Mouse (Mus musculus) monocyte, adult 2 months (primary cell): ENCODE measurements around the gene Fpgs.

Experiments
- DNase-seq, 2 experiments: peaks; one replicate each; pipeline ENCODE4 v3.0.0; 2022; ENCODE audit warnings: low spot score in 2 of 2, low read depth in 1 of 2

Fpgs gene

DNA sequence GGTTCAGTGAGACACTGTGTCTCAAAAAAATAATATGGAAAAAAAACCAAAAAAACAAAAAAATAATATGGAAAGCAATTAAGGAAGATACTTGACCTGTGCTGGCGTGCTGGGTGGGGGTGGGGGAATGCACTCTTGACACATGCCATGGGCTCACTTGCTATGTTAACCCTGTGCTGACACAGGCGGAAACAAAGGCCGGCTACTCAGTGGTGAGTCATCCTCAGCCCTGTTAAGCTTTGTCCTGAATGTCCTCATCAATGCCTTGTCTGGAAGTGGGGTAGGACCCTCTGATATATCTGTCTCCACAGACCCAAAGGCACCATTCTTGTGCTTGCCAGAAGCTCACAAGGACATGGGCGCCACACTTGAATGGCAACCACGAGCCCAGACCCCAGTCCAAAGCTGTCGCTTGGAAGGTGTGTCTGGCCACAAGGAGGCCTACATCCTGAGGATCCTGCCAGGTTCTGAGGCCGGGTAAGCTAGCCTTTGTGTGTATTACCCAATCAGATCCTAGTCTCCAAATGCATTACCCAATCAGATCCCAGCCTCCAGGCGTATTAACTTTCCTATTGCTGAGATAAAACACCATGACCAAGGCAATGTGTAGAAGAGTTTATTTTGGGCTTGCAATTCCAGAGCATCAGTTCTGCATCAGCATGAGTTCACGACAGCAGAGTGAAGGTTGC is 31.9 kb downstream of the Fpgs start:
- no peak for DNase-seq

DNA sequence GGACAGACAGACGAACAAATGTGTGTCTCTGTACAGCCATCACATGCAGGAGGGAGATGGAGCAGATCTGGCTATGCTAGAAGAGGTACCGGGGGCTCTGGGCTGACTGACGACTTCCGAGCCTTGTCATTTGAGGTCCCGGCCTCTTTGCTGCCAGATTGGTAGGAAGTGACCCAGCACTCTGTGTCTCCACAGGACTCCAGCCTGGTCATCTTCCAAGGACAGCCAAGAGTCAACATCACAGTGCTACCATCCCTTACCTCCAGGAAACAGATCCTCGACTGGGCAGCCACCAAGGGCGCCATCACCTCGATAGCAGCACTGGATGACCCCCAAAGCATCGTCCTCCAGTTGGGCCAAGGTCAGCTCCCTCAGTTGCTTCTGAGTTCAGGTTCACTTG is 32.8 kb downstream of the Fpgs start:
- DNase-seq: no peak

DNA sequence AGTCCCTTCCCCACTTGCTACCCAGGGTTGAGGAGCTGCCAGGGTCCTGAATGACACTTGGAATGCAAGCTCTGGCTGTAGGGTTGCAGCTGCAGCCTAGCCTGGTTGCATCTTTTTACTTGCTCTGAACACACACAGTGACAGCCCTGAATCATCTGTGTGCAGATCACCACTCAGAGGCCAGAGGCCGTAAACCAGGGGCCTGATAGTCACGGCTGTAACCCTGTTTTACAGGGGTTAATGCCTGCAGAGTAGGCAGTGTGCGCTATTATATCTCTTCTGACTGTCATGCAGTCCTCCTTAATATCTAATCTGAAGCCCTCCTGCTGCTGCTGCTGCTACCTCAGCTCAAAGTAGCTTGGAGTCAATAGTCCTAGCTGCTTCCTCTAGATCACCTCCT is 34.1 kb downstream of the Fpgs start:
- DNase-seq: no peak

DNA sequence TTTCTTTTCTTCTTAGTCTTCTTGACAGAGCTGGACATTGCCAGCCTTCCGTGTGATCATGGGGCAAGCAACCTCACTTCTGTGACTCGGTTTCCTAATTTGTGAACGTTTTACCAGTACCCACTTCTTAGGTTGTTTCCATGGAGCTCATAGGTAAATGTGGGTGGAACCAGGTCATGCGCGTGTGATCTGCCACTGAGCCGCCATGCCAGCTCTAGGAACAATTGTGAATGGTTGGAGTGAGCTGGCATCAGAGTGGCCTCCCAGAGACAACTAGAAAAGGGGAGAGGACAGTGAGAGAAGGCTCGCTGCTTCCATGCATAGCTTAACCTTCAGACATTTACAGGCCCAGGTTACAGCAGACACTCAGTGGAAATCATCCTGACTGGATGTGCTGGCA is 35.8 kb downstream of the Fpgs start:
- DNase-seq: no peak

DNA sequence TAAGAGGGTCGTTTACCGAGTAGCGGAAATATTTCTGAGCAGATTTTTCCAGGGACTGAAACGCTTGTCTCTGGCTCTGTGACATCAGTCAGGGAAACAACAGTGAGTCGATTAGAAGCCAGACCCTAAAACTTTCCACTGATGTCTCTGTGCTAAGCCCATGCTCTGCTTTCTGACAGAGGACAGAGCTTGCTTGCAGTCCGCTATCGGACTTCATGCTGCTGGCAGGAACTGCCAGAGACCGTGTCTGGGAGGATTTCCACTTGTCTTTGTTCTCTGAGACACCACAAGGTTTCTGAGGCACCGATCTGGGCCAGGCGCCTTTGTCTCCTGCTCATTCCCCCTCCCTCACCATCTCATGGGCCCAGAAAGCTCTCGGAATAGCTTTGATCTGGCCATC is 36.2 kb downstream of the Fpgs start:
- DNase-seq: no peak

DNA sequence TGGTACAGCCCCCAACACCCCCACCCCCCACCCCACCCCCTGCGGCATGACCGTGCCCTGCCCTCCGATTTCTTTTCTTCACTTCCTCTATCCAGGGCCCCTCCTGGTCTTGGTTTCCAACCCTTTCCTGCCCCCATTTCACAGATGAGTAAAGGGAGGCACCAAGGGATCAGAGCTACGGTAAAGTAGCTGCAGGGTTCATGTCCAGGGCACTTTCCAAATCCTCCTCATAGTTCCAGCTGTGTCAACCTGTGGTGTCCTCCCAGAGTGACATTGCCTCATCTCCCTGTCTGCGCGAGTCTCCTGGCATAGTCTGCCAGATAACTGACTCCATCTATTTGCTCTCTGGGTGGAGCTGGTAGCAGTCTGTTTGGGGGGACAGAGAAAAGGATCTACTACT is 38.1 kb downstream of the Fpgs start:
- DNase-seq: no peak

DNA sequence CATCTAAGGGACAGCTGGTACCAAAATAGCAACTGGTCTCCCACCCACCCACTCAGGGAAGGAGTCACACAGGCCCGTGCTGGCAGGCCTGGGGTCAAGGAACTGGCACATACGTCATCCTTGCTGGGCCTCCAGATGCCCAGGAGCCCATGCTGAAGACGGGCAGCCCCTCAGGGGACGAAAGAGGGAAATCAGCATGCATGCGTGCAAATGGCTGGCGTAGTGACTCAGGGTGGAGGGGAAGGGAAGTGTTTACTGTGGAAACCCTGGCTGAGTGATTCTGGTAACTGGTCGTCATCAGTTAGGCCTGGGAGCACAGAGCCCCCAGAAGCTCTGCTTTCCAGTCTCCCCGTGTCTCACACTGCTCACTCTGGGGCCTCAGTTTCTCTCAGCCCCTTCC is 38.6 kb downstream of the Fpgs start:
- DNase-seq: no peak

DNA sequence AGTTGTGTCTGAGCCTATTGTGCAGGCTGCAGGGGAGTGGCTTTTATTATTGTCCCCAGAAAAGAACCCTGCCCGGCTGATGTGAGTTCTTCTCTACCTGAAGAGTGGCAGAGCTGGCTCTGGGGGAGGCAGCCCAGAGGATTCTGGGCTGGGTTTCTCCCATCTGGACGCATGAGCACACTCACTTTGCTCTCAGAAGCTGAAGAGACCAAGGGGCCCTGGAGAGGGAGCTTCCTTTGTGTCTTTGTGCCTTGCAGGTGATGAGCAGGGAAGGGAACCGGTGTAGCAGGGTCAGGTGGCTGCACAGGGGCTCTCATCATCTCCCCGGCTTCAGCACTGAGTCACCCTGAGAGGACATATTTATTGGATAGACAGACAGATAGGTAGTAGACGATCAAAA is 41.7 kb downstream of the Fpgs start:
- DNase-seq: no peak

DNA sequence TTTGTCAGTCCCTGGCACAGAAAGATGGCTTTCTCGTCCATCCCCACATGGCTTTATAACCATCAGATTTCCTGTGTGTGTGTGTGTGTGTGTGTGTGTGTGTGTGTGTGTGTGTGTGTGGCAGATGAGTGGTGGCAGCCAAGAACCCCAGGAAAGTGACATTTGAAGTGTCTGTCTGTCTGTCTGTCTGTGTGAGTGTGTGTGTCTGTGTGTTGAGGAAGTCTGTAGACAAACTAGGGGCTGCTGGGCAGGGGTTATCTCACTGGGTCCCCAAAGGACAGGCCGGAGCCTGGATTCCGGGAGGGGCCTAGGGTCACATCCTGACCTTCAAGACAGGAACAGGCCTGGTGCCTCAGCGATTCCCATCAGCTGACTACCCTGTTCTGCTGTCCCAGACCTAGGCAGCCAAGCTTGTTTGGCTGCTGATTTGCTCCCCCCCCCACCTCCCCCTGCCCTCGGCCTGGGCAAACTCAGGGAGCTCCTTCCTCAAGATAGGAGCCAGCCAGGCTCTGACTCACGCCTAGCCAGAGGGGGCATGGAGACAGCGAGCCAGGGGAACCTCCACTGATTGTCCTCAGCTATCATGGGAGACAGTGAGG is 42.3 kb downstream of the Fpgs start:
- no peak for DNase-seq

DNA sequence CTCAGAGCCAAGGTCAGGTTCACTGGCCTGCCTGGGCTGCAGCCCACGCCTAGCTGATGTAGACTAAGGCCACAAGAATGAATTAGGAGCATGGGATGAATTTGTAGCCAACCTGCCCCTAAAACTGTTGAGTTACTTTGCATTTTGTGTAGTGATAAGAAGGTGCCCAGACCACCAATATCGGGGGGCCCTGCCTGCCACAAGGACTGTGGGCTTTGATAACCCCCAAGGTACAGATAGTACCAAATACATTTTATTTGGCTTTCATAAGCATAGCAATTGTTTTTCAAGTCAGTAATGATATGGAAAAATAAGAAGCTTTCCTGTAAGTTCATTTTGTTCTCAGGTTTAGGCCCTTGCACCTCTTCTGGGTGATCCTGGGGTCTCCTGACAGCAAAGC is 45.1 kb downstream of the Fpgs start:
- no peak for DNase-seq

DNA sequence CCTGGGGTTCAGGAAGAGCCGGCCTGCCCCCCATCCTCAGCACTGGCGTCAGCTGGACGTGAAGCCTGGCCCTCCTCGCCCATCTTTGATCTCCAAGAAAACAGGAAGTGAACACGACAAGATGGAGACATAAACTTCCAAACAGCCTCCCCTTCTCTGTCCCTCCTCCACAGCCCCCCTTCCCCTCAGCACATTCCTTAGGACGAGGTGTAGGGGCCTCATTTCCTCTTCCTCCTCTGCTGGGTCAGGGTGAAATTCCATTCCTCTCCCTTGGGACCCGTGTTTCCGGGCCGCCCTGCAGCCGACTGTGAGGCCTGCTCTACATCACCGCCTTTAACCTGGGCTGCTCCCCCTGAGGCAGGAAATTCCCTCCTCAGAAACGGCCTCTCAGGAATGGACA is 48.1 kb downstream of the Fpgs start:
- no peak for DNase-seq

DNA sequence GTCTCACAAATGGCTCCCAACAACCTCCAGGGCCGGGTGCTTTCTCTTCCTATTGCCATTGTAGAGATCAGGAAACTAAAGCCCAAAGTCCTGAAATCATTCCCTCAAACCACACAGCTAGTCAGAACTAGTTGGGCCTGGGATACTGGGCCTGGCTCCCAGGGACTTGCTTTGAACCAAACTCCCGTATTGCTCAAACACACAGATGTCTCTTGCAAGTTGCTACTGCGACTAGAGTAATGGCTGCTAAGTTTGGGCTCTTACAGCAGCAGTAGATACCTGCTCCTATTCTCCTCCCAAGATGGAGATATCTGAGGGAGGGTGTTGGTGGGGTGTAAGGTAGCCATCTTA is 48.6 kb downstream of the Fpgs start:
- no peak for DNase-seq

DNA sequence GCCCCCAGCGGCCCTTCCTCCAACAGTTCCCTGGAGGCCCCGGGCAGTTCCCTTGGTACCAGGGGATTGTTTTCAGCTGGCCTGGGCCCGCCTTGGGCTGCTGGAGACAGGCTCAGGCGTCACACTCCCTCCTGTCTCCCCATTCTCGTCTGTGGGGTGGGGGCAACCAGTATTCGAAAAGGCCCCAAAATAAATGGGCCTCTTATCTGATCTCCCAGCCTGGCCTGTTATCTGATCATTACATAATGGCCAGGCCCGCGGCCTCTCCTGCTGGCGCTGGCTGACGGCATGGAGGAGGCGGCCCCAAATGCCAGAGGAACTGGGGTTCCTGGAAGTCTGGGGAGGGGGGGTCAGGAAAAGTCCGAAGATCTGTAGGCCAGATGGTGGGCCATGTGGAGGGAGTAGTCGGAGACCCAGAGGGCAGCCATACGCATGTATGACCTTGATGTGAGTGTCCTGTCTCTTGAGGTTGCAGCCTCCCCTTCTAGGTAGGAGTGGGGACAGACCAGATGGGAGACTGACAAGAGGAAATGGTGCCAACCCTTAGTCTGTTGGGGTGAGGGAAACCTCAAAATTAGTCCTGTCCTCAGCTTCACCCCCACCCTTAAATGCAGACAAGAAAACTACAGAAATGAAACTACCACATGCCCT is 49.1 kb downstream of the Fpgs start:
- DNase-seq: no peak

DNA sequence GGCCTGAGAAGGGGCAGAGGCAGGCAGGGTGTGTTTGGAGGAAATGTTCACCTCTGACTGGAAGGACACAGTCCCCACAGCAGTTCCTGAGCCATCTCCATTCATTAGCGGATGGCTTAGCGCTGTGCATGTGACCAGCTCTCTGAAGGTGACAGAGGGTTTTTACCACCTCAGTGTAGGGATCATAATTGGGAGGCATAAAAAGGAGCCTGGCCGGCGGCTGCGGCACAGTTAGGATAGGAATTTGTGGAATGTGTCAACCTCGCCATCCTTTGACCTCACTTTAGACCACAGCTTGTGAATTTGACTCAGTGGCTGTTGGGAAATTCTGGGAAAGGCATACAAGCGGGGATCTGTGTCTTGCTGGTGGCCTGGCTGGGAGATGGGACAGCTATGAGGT is 50.2 kb downstream of the Fpgs start:
- DNase-seq: no peak

DNA sequence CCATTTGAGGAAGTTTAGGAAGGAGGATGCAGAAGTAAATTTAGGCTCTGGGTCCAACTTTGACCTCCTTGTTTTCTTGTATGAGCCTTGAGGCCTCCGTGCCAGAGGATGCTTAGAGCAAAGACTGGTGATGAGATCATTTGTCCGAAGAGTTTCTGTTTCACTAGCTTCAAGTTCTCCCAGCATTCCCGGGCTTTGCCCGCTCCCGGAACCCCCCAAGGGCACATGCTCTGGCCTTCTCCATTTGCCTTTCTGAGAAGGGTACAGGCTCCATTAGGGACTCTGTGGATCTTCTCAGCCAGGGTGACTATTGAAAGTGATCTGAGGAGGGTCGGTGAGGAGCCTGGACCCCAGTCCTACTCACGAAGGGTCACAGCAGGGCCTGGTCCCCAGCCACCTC is 56.6 kb downstream of the Fpgs start:
- DNase-seq: no peak

DNA sequence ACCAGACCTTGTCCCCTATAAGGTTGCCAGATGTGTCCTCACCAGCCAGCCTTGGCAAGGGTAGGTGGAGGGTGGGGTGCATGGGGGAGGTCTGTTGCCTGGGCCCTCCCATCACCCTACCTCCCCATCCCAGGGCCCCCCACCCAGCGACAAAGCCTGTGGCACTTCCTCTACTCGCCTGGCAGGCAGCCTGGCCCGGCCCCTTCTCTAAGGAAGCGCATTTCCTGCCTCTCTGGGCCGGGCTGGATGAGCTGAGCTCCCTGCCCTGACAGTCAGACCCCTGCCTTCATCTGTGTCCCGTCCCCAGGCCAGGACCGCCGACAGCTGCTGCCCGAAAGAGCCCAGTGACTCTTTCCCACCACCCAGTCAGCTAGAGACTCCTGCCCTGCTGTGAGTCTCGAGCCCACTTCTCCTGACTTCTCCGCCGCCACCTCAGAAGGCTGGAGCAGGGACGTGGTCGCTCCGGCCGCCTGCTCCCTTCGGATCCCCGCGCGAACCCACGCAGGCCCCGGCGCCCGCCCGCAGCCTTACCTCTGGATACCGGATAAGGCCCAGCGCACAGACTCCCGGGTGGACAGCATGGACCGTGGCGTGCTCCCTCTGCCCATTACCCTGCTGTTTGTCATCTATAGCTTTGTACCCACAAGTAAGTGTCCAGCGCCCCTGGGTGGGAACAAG is 57.4 kb downstream of the Fpgs start, which contains the start of gene Eng:
Gene Eng (plus strand): TSS at position 217 of the 678 bp plus-strand sequence.
- DNase-seq: no peak

DNA sequence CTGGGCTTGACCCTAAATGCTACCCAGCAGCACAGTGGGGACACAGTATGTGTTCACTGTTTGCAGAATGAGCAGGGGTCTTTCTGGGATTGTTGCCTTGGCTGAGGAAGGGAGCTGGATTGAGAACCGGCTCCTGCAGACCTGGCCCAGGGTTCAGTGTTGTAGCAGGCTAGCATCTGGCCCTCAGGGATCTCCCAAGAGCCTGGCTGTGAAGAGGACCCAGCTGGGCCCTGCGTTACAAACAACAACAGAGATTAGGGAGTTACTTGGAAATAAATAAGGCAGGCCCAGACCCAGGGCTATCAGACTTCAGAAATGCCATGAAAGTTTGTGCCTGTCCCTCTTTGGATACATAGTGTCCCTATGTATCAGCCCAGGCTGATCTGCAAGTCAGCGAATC is 58.3 kb downstream of the Fpgs start:
- no peak for DNase-seq

DNA sequence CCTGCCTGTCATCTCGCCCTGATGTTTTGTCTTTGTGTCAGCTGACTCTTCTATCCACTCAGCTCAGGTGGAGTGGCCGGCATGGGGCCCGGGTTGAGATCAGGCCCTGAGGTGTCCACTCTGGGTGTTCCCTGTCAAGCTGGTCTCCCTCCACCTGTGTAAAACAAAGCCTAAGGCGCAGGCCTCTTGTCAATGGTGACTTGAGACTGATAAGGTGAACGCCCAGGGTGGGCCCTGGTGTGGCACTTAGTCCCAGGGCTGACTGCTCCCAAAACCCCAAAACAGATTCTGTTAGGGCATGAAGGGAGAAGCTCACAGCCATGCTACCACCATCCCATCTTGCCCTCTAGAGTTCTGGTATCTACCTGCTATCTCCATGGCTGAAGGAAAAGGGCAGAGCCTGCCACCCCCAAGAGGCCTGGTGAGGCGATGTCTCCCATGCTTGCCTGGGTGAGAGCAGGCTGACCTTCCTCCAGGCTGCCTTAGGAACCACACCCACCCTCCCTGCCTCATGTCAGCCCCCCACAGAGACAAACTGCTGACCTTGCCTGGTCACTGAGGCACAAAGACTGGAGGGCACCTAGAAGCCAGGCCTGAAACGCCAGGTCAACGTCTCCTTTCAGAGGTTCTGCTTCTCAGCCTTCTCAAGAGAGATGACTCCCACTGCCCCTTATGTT is 59.0 kb downstream of the Fpgs start:
- no peak for DNase-seq

DNA sequence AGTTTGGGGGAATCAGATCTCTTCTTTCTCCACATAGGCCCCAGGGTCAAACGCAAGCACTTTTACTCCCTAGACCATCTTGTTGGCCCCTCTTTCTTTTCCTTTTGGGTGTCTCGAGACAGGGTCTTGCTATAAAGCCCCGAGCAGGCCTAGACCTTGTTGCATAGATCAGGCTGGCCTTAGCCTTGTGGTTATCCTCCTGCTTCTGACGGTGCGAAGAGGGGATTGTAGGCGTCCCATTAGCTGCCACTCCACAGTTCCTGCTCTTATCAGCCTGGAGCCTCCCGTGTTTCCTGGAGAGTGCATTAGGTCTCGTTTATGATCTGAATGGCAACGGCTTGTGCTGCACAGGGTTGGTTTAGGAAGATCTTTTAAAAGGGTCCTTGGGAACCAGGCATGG is 59.9 kb downstream of the Fpgs start:
- no peak for DNase-seq

DNA sequence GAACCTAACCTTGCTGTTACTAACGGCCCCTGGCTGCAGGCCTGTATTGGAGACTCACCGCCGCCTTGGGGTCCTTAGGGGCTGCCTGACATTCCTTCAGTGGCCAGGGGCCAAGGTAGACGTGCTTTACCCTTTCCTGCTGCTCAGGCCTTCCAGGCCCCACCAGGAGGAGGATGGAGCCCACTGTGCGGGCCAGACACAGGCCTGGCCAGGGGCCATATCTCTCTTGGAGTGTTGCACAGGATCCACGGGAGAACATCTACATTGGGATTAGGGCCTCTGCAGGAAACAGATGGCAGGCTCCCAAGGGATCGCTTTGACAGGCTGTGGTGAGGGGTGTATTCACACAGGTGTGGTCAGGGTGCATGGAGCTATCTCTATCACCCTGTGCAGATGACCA is 61.1 kb downstream of the Fpgs start:
- no peak for DNase-seq

DNA sequence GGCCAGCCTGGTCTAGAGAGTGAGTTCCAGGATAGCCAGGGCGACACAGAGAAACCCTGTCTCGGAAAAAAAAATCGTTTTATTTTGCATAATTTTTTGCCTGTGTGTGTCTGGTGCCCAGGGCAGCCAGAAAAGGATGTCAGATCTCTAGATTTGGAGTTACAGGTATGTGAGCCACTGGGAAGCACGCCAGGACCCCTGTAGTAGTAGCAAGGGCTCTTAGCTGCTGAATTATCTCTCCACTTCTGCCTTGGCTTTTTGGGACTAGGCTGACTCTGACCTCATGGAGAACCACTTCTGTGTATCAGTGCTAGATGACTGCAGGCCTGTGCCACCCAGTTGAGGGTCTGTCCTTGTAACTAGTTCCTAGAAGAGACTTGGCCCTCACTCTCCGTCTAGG is 62.1 kb downstream of the Fpgs start:
- no peak for DNase-seq

DNA sequence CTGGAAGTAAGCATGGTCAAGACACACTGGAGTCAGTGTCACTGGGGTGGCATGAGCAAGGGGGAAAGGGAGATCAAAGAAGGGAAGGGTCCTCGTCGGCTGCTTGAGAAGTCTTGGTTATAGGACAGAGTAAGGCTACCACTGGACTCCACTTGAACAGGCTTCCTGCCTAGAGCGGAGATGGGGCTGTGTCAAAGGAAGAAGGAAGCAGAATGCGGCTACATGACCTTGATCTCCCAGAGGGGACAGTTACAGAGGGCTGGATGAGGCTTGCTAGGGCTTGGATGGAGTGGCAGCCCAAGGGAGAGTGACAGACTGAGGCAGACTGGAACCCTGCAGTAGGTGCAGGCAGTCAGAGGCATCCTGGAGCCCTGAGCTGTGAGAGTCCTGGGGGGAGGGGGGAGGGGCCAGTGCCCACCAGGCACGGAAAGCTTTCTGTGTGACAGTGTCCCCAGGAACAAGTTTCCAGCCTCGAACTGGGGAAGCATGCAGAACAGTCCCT is 63.3 kb downstream of the Fpgs start:
- DNase-seq: no peak
